Mouse (Mus musculus) gastrocnemius, adult 8-10 months (tissue): ENCODE results near the gene Otub2. TPM values are rescaled to one million over a fixed set of nuclear protein-coding genes. Genes with fewer than 3 reads are reported as not detected.
A peak's percentile ranks its signal among the peaks of the same experiment; 100 is the strongest.

ENCODE experiments used
- DNase-seq, 2 experiments: peaks; one replicate each; pipeline ENCODE4 v3.0.0; 2022; ENCODE audit warnings: low spot score in 2 of 2
- total RNA-seq, 4 experiments: library from RNA; stranded (reverse); gene quantifications; 2 replicates each; pipeline ENCODE4 v1.2.4; 2022

Otub2 gene
- 10 to 100 TPM in 1 of 4 experiments, 1 to 10 TPM in 3; 5.3 to 20.3 (median 7.7) TPM for total RNA-seq

GRCm38 (mm10) chr12:103388505-103389347 lies at the start of gene Otub2:
Gene Otub2 (plus strand): TSS chr12:103388682.
- peak; percentile 92 to 95 for DNase-seq

DNA sequence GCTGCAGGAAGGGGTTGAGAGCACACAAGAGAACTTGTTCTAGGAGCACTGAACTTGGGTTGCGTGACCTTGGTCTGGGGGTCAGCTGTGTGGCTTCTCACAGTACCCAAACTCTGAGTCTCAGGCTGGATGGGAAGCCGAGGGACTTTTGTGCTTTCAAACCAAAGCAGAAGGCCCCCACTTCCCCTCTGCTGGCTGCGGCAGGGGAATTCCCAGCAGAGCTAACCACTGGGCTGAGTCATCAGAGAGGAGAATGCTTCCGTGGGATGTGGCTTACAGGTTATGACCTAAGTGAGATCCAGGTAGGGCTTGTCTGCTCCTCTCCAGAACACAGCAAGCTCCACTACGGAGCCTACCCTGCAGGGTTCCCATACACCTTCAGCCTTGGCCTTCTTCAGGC lies 47.3 kb upstream of the Otub2 start:
- no peak for DNase-seq

- DNase-seq, result no peak
Observed at GRCm38 (mm10) chr12:103343456-103343855, 45.0 kb upstream of the Otub2 start.

DNA sequence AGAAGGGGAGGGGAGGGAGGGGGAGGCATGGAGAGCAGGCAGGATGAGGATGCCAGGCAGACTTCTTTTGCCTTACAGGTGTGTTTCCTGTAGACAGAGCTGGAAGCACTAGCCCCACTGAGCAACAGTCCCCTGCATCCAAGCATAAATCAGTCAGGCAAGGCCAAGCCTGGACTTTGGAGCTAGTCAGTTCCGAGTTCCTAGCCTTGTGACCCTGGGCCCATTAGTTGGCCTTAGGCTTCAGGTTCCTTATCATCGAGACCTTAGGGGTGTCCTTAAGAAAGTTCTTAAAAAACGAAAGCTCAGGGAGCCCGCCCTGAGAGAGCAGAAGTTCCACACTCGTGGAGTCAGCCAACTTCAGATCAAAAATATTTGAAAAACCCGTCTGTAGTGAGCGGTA lies 43.5 kb upstream of the Otub2 start:
- no peak for DNase-seq

DNA sequence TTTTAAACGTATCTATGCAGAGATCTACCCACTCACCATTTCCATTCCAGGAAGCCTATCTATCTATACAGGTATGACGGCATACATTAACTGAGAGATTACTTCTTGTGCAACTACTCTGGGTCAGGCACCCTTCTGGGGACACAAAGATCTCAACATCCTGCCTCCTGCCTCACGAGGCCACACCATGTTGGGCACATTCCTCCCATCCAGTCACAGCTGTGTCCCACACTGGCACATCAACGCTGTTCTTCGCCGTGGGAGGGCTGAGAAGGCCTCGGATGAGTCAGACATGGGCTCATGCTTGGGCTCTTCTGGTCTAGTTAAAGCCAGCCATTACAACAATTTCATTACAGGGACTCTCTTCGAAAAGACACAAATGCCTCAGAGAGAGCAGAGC lies 41.5 kb upstream of the Otub2 start:
- DNase-seq, result no peak

DNA sequence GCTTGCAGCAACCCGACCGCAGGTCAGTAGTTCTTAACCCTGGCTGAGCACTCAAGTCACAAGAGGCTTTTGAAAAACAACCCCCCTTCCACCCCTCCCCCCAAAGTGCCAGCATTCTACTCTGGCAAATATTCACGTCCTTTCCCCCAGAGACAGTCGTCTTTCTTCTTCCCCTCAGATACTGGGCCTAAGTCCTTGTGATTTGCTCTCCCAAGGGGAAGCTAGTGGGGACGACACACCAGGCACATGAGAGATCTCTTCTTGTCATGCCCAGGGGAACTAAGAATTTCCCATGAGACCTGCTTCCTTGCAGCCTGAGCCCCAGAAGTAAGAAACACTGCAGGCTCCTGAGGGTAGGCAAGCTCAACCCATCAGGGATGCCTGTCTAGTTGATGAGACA lies 41.1 kb upstream of the Otub2 start:
- DNase-seq, result no peak

- DNase-seq, result peak; percentile 64
Observed at GRCm38 (mm10) chr12:103348506-103348905, 40.0 kb upstream of the Otub2 start.

DNA sequence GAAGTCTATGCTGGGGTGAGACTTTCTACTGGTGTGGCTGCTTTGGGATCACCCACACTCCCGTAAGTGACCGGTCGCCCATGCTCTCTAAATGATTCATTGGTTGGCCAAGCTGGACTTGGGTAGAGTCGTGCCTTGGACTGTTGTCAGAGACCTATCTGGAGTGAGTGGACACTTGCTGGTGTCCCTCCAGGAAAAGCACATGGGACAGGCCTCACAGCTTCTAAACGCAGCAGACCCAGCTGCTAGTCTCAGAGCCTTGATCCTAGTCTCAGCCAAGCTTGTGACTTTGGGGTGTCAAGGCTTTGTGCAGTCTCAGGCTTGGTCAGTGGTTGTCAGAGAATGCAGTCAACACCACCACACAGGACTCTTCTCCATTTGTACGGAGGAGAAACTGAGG lies 35.7 kb upstream of the Otub2 start:
- peak; percentile 58 to 63 for DNase-seq

- DNase-seq, result peak; percentile 83 to 91
Observed at GRCm38 (mm10) chr12:103353538-103353937, 34.9 kb upstream of the Otub2 start.

DNA sequence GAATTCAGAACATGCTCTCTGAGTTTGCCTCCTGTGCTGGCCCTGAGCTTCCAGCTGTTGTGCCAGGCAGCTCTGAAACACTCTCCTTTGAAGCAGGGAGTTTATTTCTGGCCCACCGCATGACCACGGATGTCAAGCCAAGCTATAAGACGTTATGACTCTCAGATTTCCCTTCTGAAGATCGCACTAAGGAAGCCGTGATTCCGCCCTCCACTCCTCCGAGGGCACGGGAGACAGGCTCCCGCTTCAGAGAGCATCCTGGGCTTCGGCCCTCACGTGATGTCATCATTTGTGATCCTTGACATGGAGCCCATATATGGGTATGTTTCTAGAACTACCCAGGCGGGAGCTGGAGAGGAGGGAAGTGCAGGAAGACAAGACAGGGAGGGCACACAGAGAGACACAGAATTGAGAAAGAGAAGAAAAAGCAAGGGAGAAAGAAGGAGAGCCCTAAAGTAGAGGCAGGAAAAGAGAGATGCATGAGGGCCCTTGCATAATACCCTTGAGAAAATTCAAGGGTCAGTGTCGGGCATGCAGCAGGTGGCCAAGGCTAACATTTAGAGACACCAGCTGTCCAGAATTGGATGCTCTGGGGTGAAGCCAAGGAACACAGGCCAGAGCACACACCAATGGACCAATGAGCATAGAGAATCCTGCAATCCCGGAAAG lies 32.6 kb upstream of the Otub2 start, which contains the start of gene Asb2:
Asb2 (minus strand) TSS at position 256 of the 669 bp plus-strand sequence.
- peak; percentile 68 to 76 for DNase-seq

- DNase-seq, result no peak
Observed at GRCm38 (mm10) chr12:103356415-103356748, 32.1 kb upstream of the Otub2 start.

GRCm38 (mm10) chr12:103358216-103358615 lies 30.3 kb upstream of the Otub2 start:
- peak; percentile 74 to 85 for DNase-seq

DNA sequence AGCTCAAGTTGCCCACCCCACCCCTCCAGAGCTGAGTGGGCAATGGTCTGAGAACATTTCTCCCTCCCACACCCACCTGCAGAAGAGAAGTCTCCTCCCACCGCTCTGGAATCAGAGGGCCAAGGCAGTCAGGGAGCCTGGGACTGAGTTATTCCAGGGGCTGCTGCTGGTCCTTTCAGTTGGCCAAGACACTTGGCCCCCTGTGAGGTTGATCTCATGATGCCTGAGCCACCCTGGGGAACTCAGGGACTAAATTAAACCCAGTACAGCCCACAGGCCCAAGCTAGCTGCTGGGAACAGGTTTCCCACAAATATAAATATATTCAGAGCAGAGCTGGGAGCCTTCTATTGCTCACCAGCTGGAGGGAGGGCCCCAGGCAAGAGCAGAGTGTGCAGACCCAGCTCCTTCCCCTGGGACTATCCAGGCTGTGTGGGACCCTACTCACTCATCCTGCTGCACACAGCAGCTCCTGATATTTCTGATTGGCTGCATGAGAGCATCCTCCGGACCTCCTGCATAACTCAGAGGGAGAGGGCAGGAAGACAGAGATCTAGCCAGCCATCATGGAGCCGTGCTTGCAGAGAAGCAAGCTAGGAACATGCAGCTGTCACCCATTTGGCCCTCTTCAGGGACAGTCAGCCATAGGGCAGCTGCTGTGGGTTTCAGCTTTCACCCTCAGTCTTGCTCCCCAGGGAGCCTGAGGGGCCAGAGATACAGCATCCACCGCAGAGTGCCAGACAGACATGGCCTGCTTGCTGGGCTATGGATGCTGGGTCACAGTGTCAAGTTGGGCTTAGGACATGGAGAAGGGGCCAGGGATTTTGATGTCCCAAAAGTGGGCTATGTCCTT lies 29.3 kb upstream of the Otub2 start:
- DNase-seq, result peak; percentile 57 to 81

DNA sequence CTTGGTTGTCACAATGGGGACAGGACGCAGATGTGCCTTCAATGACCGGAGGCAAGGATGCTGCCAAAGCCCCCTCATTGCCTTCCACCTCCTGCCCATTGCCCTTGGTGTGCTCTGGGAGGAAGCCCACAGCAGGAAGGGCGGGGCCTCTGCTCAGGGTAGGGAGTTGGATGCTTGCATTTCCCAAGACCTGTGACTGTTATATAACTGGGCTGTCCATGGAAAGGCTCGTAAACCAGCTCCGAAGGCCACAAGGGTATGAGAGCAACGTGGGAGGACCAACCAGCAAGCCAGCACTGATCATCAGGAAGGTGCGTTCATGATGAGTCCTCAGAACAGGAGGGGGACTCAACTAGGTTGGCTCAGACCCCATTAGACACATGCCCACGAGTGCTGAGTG lies 27.7 kb upstream of the Otub2 start:
- DNase-seq, result peak; percentile 43 to 51

GRCm38 (mm10) chr12:103361539-103362307 lies 26.8 kb upstream of the Otub2 start:
- peak; percentile 35 to 39 for DNase-seq

DNA sequence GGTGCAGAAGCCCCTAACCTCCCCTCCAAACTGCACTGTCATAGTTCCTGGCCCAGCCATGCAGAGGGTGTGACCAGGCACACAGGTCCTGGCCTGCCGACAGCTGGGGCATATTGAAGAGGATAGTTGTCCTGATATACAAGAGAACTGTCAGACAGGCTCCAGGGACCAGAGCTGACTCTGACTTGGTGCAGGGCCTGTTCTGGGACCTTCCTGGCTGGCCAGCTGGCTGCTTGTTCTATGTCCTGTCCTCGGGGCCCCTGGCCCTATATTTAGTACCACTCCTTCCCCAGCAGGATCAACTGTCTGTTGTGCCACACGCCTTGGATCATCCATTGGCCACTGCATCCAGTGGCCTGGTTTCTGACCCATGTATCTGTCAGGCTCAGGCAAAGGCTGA lies 26.1 kb upstream of the Otub2 start:
- DNase-seq, result peak; percentile 78 to 87

DNA sequence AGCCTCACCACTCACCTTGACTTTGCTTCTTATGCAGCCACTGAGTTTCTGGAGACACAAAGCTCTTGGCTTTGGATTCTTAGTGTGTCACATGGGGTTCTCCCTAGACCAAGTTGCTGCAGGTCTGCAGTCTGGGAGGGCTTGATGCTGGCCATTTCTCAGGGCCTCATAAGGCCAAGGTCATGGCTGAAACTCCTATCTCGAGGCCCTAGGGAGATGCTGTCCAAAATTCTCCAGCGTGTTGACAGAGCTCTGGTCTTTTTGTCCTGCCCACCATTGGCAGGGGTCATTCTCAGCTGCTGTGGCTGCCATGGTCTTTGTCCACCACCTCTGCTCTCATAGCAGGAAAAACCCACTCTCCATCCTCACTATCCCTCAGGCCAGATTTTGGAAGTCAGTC lies 21.3 kb upstream of the Otub2 start:
- DNase-seq, result no peak

DNA sequence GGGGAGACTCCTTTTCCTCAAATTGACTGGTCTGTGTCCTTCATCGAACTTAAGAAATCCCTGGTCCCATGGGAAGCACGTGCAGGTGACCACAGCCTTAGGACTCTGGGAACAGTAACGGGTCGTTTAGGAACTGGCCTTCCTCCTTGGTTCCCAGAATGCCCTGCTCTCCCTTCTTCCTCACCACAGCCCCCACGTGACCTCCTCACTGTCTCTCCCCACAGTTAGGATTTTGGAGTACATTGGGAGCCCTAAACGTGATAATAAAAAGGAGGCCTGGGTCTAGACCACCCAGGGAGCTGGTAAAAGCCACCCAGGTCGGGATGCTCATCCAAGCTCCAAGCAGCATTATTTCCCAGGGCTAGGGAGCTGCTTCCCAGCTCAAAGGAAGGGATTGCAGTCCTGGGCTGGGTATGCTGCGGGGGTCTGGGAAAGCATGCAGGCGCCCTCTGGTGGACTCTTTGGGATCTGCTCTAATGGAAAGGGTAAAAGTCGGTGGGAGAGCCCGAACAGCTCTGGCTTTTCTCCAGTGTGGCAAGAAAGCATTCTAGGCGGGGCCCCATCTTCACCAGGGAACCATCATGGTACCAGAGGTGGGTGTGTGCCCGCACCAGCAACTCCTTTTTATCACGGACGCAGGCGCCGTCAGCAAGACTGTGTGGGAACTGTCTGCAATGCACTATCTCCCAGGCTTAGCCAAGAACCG lies 20.7 kb upstream of the Otub2 start:
- peak; percentile 63 to 67 for DNase-seq

- DNase-seq, result no peak
Observed at GRCm38 (mm10) chr12:103368326-103368669, 20.2 kb upstream of the Otub2 start.

GRCm38 (mm10) chr12:103368777-103369176 lies 19.7 kb upstream of the Otub2 start:
- DNase-seq, result no peak
